Mouse (Mus musculus): ENCODE results near the gene Bcr.

DNA sequence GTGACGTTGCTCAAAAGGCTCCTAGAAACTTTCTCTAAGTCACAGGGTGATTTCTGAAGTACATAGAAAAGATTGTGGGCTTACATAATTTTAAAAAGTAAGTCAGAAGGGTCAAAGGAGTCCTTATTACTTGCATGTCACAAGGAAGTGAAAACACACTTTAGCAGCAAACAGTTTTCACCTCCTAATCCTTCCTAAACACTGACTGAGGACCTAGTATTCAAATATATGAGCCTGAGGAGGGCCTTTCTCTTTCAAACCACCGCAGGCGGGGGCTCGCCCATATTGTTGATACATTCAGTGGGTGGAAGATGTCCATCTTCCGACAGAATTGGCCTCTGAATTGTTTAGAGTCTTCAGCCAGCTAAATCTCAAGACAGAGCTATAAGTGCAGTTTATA is 59.8 kb downstream of the Bcr start:
- TF ChIP-seq CTCF (IDR thresholded peaks at IDR 0.05; ENCODE audit: control insufficient read depth, insufficient read depth, insufficient replicate concordance, low read depth, low read length) (no peak), POLR2A (IDR thresholded peaks at IDR 0.05; ENCODE audit: control insufficient read depth, low read depth, low read length) (no peak)

Measured in testis, adult 2 months (tissue).